Mouse (Mus musculus): ENCODE data around the gene Ctnnbip1. TPM values are rescaled to one million over a fixed set of nuclear protein-coding genes. Genes with fewer than 3 reads are reported as not detected.

The Ctnnbip1 gene
- polyA plus RNA-seq, 1 experiment, result 14.4 TPM

DNA sequence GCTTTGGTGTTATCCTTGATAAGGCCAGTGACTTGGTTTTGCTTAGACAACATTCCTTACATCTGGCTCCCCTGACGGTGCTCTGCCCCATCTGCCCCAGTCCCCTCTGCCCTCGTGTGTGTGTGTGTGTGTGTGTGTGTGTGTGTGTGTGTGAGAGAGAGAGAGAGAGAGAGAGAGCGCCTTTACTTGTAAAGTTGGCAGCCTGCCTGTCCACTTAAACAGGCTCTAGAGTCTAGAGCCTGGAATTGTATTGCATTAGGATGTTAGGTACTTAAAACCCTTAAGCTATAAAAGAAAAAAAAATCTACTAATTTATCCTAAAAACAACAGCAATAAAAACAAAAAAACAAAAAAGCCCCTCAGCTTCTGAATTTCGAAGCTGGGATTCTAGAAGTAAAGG is 83.4 kb downstream of the Ctnnbip1 start:
- H3K27me3 ChIP-seq (ENCODE audit: control insufficient read depth, insufficient read depth, low read length, poor library complexity, severe bottlenecking), result no peaks in the 10 kb centered on the region
- no peaks in the 10 kb centered on the region for H3K9me3 ChIP-seq (replicated peaks; ENCODE audit: control insufficient read depth, insufficient read depth, low read length, poor library complexity, severe bottlenecking)
- H3K4me1 ChIP-seq (ENCODE audit: control insufficient read depth, insufficient read depth, low read length), result peaks cover 2% of the 10 kb centered on the region
- H3K36me3 ChIP-seq (ENCODE audit: control insufficient read depth, insufficient read depth, low read length, poor library complexity, severe bottlenecking), result no peaks in the 10 kb centered on the region
- H3K27ac ChIP-seq (ENCODE audit: insufficient read depth, low read length), result no peak overlapping the region
- TF ChIP-seq EP300 (IDR thresholded peaks at IDR 0.05; ENCODE audit: insufficient read depth, low read depth, low read length) (no peak), POLR2A (IDR thresholded peaks at IDR 0.05; ENCODE audit: insufficient read depth, low read length) (no peak), CTCF (IDR thresholded peaks at IDR 0.05; ENCODE audit: low read depth, low read length) (no peak)
- no peak overlapping the region for H3K9ac ChIP-seq (ENCODE audit: low read depth, poor library complexity, severe bottlenecking)
- no peak overlapping the region for H3K4me3 ChIP-seq (ENCODE audit: low read depth, low read length)

DNA sequence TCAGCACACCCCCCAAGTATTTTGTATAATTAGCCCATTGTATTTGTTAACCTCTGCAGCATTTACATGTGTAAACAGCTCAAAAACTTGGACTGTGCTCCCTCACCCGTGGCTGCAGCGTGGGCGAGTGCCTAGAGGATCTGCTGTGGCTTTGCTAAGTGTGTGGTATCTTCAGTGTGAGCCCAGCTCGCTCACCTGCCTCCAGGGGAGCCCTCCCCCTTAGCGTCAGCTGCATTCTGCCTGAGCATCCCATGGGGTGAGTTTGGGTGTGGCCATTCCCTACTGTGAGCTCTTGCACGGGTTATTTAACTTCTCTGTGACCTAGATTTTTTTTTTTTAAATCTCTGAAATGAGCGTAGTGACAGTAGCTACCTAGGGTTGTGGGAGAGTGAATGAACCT is 84.2 kb downstream of the Ctnnbip1 start:
- Histone ChIP-seq H3K4me1 (ENCODE audit: control insufficient read depth, insufficient read depth, low read length) (peaks cover 2% of the 10 kb centered on the region), H3K9me3 (replicated peaks; ENCODE audit: control insufficient read depth, insufficient read depth, low read length, poor library complexity, severe bottlenecking) (no peaks in the 10 kb centered on the region), H3K27me3 (ENCODE audit: control insufficient read depth, insufficient read depth, low read length, poor library complexity, severe bottlenecking) (no peaks in the 10 kb centered on the region), H3K9ac (ENCODE audit: low read depth, poor library complexity, severe bottlenecking) (no peak overlapping the region), H3K4me3 (ENCODE audit: low read depth, low read length) (no peak overlapping the region), H3K27ac (ENCODE audit: insufficient read depth, low read length) (no peak overlapping the region), H3K36me3 (ENCODE audit: control insufficient read depth, insufficient read depth, low read length, poor library complexity, severe bottlenecking) (no peaks in the 10 kb centered on the region)
- TF ChIP-seq EP300 (IDR thresholded peaks at IDR 0.05; ENCODE audit: insufficient read depth, low read depth, low read length), result peak; percentile 72; the same call in 1 of the 2 replicates
- TF ChIP-seq CTCF (IDR thresholded peaks at IDR 0.05; ENCODE audit: low read depth, low read length), result no peak

DNA sequence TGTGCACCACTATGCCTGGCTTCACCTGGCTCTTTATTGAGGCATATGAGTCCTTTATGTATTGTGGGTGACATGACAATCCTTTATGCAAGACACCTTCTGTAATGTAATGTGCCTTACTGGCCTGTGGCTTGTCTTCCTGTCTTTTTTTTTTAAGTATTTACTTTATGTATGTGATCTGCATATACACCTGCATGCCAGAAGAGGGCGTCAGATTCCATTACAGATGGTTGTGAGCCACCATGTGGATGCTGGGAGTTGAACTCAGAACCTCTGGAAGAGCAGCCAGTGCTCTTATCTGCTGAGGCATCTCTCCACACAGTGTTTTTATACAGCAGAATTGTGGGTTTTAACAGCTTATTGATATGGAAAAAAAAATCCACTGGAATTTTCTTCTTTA is 85.8 kb downstream of the Ctnnbip1 start:
- H3K27ac ChIP-seq (ENCODE audit: insufficient read depth, low read length), result no peak overlapping the region
- TF ChIP-seq POLR2A (IDR thresholded peaks at IDR 0.05; ENCODE audit: insufficient read depth, low read length) (no peak), EP300 (IDR thresholded peaks at IDR 0.05; ENCODE audit: insufficient read depth, low read depth, low read length) (no peak), CTCF (IDR thresholded peaks at IDR 0.05; ENCODE audit: low read depth, low read length) (no peak)
- no peaks in the 10 kb centered on the region for H3K9me3 ChIP-seq (replicated peaks; ENCODE audit: control insufficient read depth, insufficient read depth, low read length, poor library complexity, severe bottlenecking)
- H3K4me3 ChIP-seq (ENCODE audit: low read depth, low read length), result no peak overlapping the region
- H3K4me1 ChIP-seq (ENCODE audit: control insufficient read depth, insufficient read depth, low read length), result peaks cover 2% of the 10 kb centered on the region
- H3K9ac ChIP-seq (ENCODE audit: low read depth, poor library complexity, severe bottlenecking), result no peak overlapping the region
- H3K36me3 ChIP-seq (ENCODE audit: control insufficient read depth, insufficient read depth, low read length, poor library complexity, severe bottlenecking), result no peaks in the 10 kb centered on the region
- H3K27me3 ChIP-seq (ENCODE audit: control insufficient read depth, insufficient read depth, low read length, poor library complexity, severe bottlenecking), result no peaks in the 10 kb centered on the region

DNA sequence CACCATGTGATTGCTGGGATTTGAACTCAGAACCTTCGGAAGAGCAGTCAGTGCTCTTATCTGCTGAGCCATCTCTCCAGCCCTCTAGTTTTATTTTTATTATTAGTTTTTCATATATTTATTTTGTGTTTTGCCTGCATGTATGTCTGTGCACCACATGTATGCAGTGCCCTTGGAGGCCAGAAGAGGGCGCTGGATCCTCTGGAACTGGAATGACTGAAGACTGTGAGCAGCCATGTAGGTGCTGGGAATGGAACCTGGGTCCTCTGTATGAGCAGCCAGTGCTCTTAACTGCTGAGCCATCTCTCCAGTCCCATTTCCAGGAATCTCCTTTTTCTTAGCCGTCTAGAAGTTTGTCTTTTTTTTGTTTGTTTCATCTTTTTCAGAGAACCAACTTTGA is 86.5 kb downstream of the Ctnnbip1 start:
- no peaks in the 10 kb centered on the region for H3K36me3 ChIP-seq (ENCODE audit: control insufficient read depth, insufficient read depth, low read length, poor library complexity, severe bottlenecking)
- TF ChIP-seq CTCF (IDR thresholded peaks at IDR 0.05; ENCODE audit: low read depth, low read length), result peak; percentile 67
- TF ChIP-seq EP300 (IDR thresholded peaks at IDR 0.05; ENCODE audit: insufficient read depth, low read depth, low read length), result no peak
- no peaks in the 10 kb centered on the region for H3K27me3 ChIP-seq (ENCODE audit: control insufficient read depth, insufficient read depth, low read length, poor library complexity, severe bottlenecking)
- H3K4me1 ChIP-seq (ENCODE audit: control insufficient read depth, insufficient read depth, low read length), result peaks cover 2% of the 10 kb centered on the region
- H3K4me3 ChIP-seq (ENCODE audit: low read depth, low read length), result no peak overlapping the region
- H3K9ac ChIP-seq (ENCODE audit: low read depth, poor library complexity, severe bottlenecking), result no peak overlapping the region
- no peaks in the 10 kb centered on the region for H3K9me3 ChIP-seq (replicated peaks; ENCODE audit: control insufficient read depth, insufficient read depth, low read length, poor library complexity, severe bottlenecking)
- no peak overlapping the region for H3K27ac ChIP-seq (ENCODE audit: insufficient read depth, low read length)

DNA sequence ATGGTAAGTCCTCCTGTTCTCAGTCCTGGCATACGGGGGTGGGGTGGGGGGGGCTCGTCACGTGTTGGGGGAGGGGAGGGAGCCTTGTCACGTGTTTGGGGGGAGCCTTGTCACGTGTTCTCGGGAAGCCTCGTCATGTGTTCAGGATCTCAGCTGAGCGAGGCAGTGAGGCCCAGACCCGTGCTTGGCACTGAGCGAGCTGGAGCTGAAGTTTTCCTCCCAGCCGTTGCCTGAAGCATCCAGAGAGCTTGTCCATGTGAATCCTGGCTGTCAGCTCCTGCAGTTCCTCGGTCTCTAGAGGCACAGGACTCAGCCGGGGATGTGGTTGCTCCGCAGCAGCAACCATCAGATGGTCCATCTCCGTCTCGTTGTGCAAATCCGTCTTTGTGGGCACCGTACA is 88.0 kb downstream of the Ctnnbip1 start:
- TF ChIP-seq EP300 (IDR thresholded peaks at IDR 0.05; ENCODE audit: insufficient read depth, low read depth, low read length) (no peak), POLR2A (IDR thresholded peaks at IDR 0.05; ENCODE audit: insufficient read depth, low read length) (no peak), CTCF (IDR thresholded peaks at IDR 0.05; ENCODE audit: low read depth, low read length) (no peak)
- no peaks in the 10 kb centered on the region for H3K27me3 ChIP-seq (ENCODE audit: control insufficient read depth, insufficient read depth, low read length, poor library complexity, severe bottlenecking)
- H3K9ac ChIP-seq (ENCODE audit: low read depth, poor library complexity, severe bottlenecking), result no peak overlapping the region
- H3K4me1 ChIP-seq (ENCODE audit: control insufficient read depth, insufficient read depth, low read length), result peaks cover 2% of the 10 kb centered on the region
- H3K4me3 ChIP-seq (ENCODE audit: low read depth, low read length), result no peak overlapping the region
- H3K27ac ChIP-seq (ENCODE audit: insufficient read depth, low read length), result no peak overlapping the region
- no peaks in the 10 kb centered on the region for H3K36me3 ChIP-seq (ENCODE audit: control insufficient read depth, insufficient read depth, low read length, poor library complexity, severe bottlenecking)
- no peaks in the 10 kb centered on the region for H3K9me3 ChIP-seq (replicated peaks; ENCODE audit: control insufficient read depth, insufficient read depth, low read length, poor library complexity, severe bottlenecking)

DNA sequence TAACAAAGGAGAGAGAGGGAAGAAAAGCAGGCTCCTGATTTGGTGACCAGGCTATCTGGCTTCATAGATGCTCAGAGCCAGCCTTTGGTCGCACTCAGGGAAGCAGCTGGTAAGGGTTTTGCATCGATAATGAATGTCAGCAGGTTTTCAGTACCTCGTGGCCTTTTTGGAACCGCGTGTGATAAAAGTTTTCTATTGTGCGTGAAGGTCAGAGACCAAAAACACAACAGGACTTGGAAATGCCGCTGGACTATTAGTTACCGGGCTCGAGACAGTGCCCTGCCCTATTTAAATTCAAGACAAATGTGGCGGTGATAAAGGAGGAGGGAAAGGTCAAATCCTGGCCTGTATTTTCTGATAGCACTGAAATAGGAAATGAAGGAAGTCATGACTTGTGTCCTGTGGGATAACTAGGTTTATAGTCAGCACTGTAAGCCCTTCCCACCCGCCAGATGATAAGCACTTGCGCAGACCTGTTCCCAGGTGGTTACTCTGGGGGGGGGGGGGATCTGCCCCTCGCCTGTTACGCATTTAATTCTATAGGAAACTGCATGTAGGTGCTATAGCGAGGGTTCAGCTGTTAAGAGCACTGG is 88.8 kb downstream of the Ctnnbip1 start:
- H3K4me3 ChIP-seq (ENCODE audit: low read depth, low read length), result peak overlapping the region; percentile 30; the same call in 1 of the 2 replicates
- H3K4me1 ChIP-seq (ENCODE audit: control insufficient read depth, insufficient read depth, low read length), result peaks cover 2% of the 10 kb centered on the region
- H3K9me3 ChIP-seq (replicated peaks; ENCODE audit: control insufficient read depth, insufficient read depth, low read length, poor library complexity, severe bottlenecking), result no peaks in the 10 kb centered on the region
- no peaks in the 10 kb centered on the region for H3K27me3 ChIP-seq (ENCODE audit: control insufficient read depth, insufficient read depth, low read length, poor library complexity, severe bottlenecking)
- peak overlapping the region; percentile 39; the same call in 1 of the 2 replicates for H3K9ac ChIP-seq (ENCODE audit: low read depth, poor library complexity, severe bottlenecking)
- H3K36me3 ChIP-seq (ENCODE audit: control insufficient read depth, insufficient read depth, low read length, poor library complexity, severe bottlenecking), result no peaks in the 10 kb centered on the region
- peak overlapping the region; percentile 88 for H3K27ac ChIP-seq (ENCODE audit: insufficient read depth, low read length)
- TF ChIP-seq EP300 (IDR thresholded peaks at IDR 0.05; ENCODE audit: insufficient read depth, low read depth, low read length) (no peak), CTCF (IDR thresholded peaks at IDR 0.05; ENCODE audit: low read depth, low read length) (no peak), POLR2A (IDR thresholded peaks at IDR 0.05; ENCODE audit: insufficient read depth, low read length) (no peak)
